Mouse (Mus musculus): ENCODE measurements around the gene Aurkaip1. TPM values are rescaled to one million over a fixed set of nuclear protein-coding genes. Genes with fewer than 3 reads are reported as not detected.

Aurkaip1 gene
- polyA plus RNA-seq, 1 experiment from 2014 or later = 91.8 TPM

GRCm38 (mm10) chr4:155846871-155847578, 16.0 kb downstream of the Aurkaip1 start, which contains the start of gene Dvl1:
TSS of gene Dvl1 (plus strand) at chr4:155847402.
- WGBS (ENCODE audit: insufficient replicate concordance) = 3% methylated on average over 61 of the region's 65 CpGs
- H3K4me3 ChIP-seq (ENCODE audit: low read depth, low read length) = peak within 1 kb of the TSS; percentile 87
- peaks cover 33% of the 10 kb centered on the region for H3K4me1 ChIP-seq (ENCODE audit: control insufficient read depth, low read depth, low read length)
- peak within 1 kb of the TSS; percentile 98 for H3K4me2 ChIP-seq (ENCODE audit: low read depth, low read length)
- peak; percentile 92 for ATAC-seq (ENCODE audit: low read depth)
- H3K27ac ChIP-seq (ENCODE audit: low read length) = peak within 1 kb of the TSS; percentile 79
- no peaks in the 10 kb centered on the region for H3K9me3 ChIP-seq (replicated peaks; ENCODE audit: control insufficient read depth, low read length)
- peak within 1 kb of the TSS; percentile 95 for H3K9ac ChIP-seq (ENCODE audit: low read depth, low read length)
- no peaks in the 10 kb centered on the region for H3K36me3 ChIP-seq (ENCODE audit: control insufficient read depth, insufficient read depth)
- H3K27me3 ChIP-seq (ENCODE audit: control insufficient read depth, insufficient read depth, low read depth, low read length) = peaks cover 8% of the 10 kb centered on the region

DNA sequence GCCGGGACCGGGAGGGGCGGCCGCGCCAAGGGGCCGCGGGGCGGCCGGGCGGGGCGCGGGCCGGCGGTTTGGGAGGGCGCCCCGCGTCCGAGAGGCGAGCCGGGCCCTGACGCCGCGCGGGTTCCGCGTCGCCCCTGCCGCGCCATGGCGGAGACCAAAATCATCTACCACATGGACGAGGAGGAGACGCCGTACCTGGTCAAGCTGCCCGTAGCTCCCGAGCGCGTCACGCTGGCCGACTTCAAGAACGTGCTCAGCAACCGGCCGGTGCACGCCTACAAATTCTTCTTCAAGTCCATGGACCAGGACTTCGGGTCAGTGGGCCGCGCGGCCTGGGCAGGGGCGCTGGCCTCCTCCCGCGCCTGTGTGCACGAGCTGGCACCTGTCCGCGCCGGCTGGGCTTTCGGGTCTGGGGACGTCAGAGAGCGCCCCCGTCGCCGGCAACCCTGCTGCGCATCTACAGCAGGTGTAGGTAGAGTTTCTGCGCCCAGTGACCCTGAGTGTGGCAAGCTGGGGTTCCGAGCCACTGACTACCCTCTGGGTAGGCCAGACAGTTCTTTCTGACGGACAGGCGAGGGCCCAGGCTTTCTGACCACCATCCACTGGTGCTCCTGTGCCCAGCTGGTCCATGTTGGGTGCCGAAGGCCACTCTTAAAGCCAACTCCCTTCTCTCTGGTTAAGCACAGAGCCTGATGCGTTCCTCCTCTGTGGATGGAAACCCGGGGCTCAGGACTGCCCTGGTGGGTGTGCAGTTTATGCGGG, 16.7 kb downstream of the Aurkaip1 start:
- peak overlapping the region; percentile 98 for H3K4me2 ChIP-seq (ENCODE audit: low read depth, low read length)
- H3K27ac ChIP-seq (ENCODE audit: low read length) = peak overlapping the region; percentile 79
- peak overlapping the region; percentile 95 for H3K9ac ChIP-seq (ENCODE audit: low read depth, low read length)
- 1% methylated on average over 68 of the region's 69 CpGs for WGBS (ENCODE audit: insufficient replicate concordance)
- no peaks in the 10 kb centered on the region for H3K9me3 ChIP-seq (replicated peaks; ENCODE audit: control insufficient read depth, low read length)
- peak; percentile 63 for ATAC-seq (ENCODE audit: low read depth)
- H3K27me3 ChIP-seq (ENCODE audit: control insufficient read depth, insufficient read depth, low read depth, low read length) = peaks cover 3% of the 10 kb centered on the region
- H3K4me1 ChIP-seq (ENCODE audit: control insufficient read depth, low read depth, low read length) = peaks cover 33% of the 10 kb centered on the region
- H3K36me3 ChIP-seq (ENCODE audit: control insufficient read depth, insufficient read depth) = no peaks in the 10 kb centered on the region
- H3K4me3 ChIP-seq (ENCODE audit: low read depth, low read length) = peak overlapping the region; percentile 87

DNA sequence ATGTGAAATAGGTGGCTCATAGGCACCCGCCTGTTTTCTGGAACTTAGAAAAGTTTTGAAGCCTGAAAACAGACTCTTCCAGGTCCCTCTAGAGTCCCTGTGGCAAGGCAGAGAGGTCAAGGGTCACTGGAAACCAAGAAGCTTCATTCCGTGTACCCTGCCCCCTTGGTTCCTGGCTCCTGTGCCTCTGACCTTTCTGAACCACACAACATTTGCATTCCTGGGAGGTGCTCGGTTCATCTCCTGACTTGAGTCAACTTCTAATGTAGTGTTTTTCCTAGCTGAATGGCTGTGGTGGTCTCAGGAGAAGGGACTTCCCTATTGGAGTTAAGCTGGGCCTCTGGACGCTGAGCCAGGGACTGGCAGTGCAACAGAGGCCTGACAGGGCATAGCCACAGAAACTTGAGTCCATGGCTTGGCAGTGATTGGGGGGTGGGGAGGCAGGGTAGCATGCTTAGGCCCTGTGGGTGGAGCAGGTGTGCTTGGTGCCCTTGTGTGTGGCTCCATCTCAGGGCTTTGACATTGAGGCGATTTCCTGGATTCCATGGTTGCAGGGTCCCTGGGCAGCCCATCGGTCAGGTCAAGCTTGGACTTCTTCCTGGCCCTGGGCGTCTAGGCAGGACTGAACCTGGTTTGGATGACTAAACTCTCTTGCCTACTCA, 17.5 kb downstream of the Aurkaip1 start:
- H3K4me3 ChIP-seq (ENCODE audit: low read depth, low read length) = peak overlapping the region; percentile 87
- no peaks in the 10 kb centered on the region for H3K9me3 ChIP-seq (replicated peaks; ENCODE audit: control insufficient read depth, low read length)
- 49% methylated on average over 7 of the region's 7 CpGs for WGBS (ENCODE audit: insufficient replicate concordance)
- ATAC-seq (ENCODE audit: low read depth) = no peak
- H3K27ac ChIP-seq (ENCODE audit: low read length) = no peak overlapping the region
- peak overlapping the region; percentile 98 for H3K4me2 ChIP-seq (ENCODE audit: low read depth, low read length)
- H3K36me3 ChIP-seq (ENCODE audit: control insufficient read depth, insufficient read depth) = no peaks in the 10 kb centered on the region
- peak overlapping the region; percentile 95 for H3K9ac ChIP-seq (ENCODE audit: low read depth, low read length)
- no peaks in the 10 kb centered on the region for H3K27me3 ChIP-seq (ENCODE audit: control insufficient read depth, insufficient read depth, low read depth, low read length)
- H3K4me1 ChIP-seq (ENCODE audit: control insufficient read depth, low read depth, low read length) = peaks cover 33% of the 10 kb centered on the region

GRCm38 (mm10) chr4:155849391-155849790, 18.3 kb downstream of the Aurkaip1 start:
- H3K4me3 ChIP-seq (ENCODE audit: low read depth, low read length) = no peak overlapping the region
- no peaks in the 10 kb centered on the region for H3K9me3 ChIP-seq (replicated peaks; ENCODE audit: control insufficient read depth, low read length)
- no peaks in the 10 kb centered on the region for H3K36me3 ChIP-seq (ENCODE audit: control insufficient read depth, insufficient read depth)
- no peak for ATAC-seq (ENCODE audit: low read depth)
- H3K27me3 ChIP-seq (ENCODE audit: control insufficient read depth, insufficient read depth, low read depth, low read length) = no peaks in the 10 kb centered on the region
- WGBS (ENCODE audit: insufficient replicate concordance) = 68% methylated on average over 2 of the region's 2 CpGs
- H3K9ac ChIP-seq (ENCODE audit: low read depth, low read length) = peak overlapping the region; percentile 2
- H3K4me2 ChIP-seq (ENCODE audit: low read depth, low read length) = peak overlapping the region; percentile 98
- H3K4me1 ChIP-seq (ENCODE audit: control insufficient read depth, low read depth, low read length) = peaks cover 33% of the 10 kb centered on the region
- no peak overlapping the region for H3K27ac ChIP-seq (ENCODE audit: low read length)

DNA sequence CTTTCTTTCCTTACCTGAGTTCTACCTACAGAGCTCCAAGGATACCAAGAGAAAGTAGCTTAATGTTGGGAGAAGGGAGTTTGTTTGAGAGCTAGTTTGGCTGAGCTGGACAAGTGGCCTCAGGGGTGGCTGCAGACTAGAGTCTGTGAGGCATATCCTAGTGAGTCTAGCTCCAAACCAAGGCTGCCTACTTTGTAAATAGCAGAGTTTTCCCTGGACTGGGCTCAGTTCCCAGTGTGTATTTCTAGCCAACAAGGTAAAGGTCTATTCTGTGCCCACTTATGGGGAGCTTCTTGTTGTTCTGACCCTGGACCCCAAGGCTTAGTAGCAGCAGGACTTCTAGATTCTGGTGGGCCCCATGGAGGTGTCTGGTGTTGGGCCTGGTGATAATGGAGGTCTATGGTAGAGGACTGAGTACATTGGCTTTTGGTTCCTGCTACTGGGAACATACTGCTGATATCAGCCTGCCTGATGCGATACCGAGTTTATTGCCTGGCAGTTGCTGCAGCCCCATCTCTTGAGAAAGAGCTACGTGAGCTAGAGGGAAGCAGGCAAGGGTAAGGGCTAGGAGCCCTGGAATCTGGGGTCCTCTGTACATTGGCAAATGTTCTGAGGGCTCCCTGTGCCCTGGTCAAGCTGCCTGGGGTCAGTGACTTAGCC, 18.9 kb downstream of the Aurkaip1 start:
- Histone ChIP-seq H3K4me1 (ENCODE audit: control insufficient read depth, low read depth, low read length) (peaks cover 33% of the 10 kb centered on the region), H3K27ac (ENCODE audit: low read length) (no peak overlapping the region), H3K27me3 (ENCODE audit: control insufficient read depth, insufficient read depth, low read depth, low read length) (no peaks in the 10 kb centered on the region), H3K36me3 (ENCODE audit: control insufficient read depth, insufficient read depth) (peaks cover 3% of the 10 kb centered on the region; the same call in 1 of the 2 replicates), H3K9me3 (replicated peaks; ENCODE audit: control insufficient read depth, low read length) (no peaks in the 10 kb centered on the region), H3K4me3 (ENCODE audit: low read depth, low read length) (no peak overlapping the region), H3K4me2 (ENCODE audit: low read depth, low read length) (no peak overlapping the region), H3K9ac (ENCODE audit: low read depth, low read length) (peak overlapping the region; percentile 2; the same call in 1 of the 2 replicates)
- WGBS (ENCODE audit: insufficient replicate concordance) = 54% methylated on average over 3 of the region's 3 CpGs
- ATAC-seq (ENCODE audit: low read depth) = no peak

GRCm38 (mm10) chr4:155851368-155851767, 20.3 kb downstream of the Aurkaip1 start:
- H3K4me2 ChIP-seq (ENCODE audit: low read depth, low read length) = no peak overlapping the region
- H3K4me3 ChIP-seq (ENCODE audit: low read depth, low read length) = no peak overlapping the region
- H3K9ac ChIP-seq (ENCODE audit: low read depth, low read length) = no peak overlapping the region
- no peak overlapping the region for H3K27ac ChIP-seq (ENCODE audit: low read length)
- peaks cover 40% of the 10 kb centered on the region for H3K4me1 ChIP-seq (ENCODE audit: control insufficient read depth, low read depth, low read length)
- WGBS (ENCODE audit: insufficient replicate concordance) = 76% methylated on average over 3 of the region's 3 CpGs
- no peaks in the 10 kb centered on the region for H3K27me3 ChIP-seq (ENCODE audit: control insufficient read depth, insufficient read depth, low read depth, low read length)
- H3K36me3 ChIP-seq (ENCODE audit: control insufficient read depth, insufficient read depth) = peaks cover 9% of the 10 kb centered on the region
- H3K9me3 ChIP-seq (replicated peaks; ENCODE audit: control insufficient read depth, low read length) = no peaks in the 10 kb centered on the region
- ATAC-seq (ENCODE audit: low read depth) = no peak

GRCm38 (mm10) chr4:155851951-155852411, 20.9 kb downstream of the Aurkaip1 start:
- no peak overlapping the region for H3K27ac ChIP-seq (ENCODE audit: low read length)
- no peak overlapping the region for H3K4me2 ChIP-seq (ENCODE audit: low read depth, low read length)
- peaks cover 39% of the 10 kb centered on the region for H3K4me1 ChIP-seq (ENCODE audit: control insufficient read depth, low read depth, low read length)
- H3K9ac ChIP-seq (ENCODE audit: low read depth, low read length) = no peak overlapping the region
- ATAC-seq (ENCODE audit: low read depth) = no peak
- no peak overlapping the region for H3K4me3 ChIP-seq (ENCODE audit: low read depth, low read length)
- no peaks in the 10 kb centered on the region for H3K27me3 ChIP-seq (ENCODE audit: control insufficient read depth, insufficient read depth, low read depth, low read length)
- H3K36me3 ChIP-seq (ENCODE audit: control insufficient read depth, insufficient read depth) = peaks cover 9% of the 10 kb centered on the region
- 61% methylated on average over 2 of the region's 2 CpGs for WGBS (ENCODE audit: insufficient replicate concordance)
- H3K9me3 ChIP-seq (replicated peaks; ENCODE audit: control insufficient read depth, low read length) = no peaks in the 10 kb centered on the region

DNA sequence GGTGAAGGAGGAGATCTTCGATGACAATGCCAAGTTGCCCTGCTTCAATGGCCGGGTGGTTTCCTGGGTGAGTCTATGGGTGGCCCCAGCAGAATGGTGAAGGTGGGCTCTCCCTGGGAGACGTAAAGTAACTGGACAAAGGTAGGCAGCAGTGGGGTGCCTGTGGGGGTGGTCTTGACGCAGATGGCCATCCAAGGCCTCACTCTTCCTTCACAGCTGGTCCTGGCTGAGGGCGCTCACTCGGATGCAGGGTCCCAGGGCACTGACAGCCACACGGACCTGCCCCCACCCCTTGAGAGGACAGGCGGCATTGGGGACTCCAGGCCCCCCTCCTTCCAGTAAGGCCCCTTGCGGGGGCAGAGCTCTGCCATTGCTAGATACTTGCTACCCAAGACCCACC, 22.3 kb downstream of the Aurkaip1 start:
- H3K9ac ChIP-seq (ENCODE audit: low read depth, low read length) = no peak overlapping the region
- H3K9me3 ChIP-seq (replicated peaks; ENCODE audit: control insufficient read depth, low read length) = no peaks in the 10 kb centered on the region
- no peak overlapping the region for H3K4me2 ChIP-seq (ENCODE audit: low read depth, low read length)
- H3K36me3 ChIP-seq (ENCODE audit: control insufficient read depth, insufficient read depth) = peaks cover 14% of the 10 kb centered on the region
- no peak for ATAC-seq (ENCODE audit: low read depth)
- H3K27me3 ChIP-seq (ENCODE audit: control insufficient read depth, insufficient read depth, low read depth, low read length) = no peaks in the 10 kb centered on the region
- no peak overlapping the region for H3K4me3 ChIP-seq (ENCODE audit: low read depth, low read length)
- no peak overlapping the region for H3K27ac ChIP-seq (ENCODE audit: low read length)
- 87% methylated on average over 9 of the region's 9 CpGs for WGBS (ENCODE audit: insufficient replicate concordance)
- H3K4me1 ChIP-seq (ENCODE audit: control insufficient read depth, low read depth, low read length) = peaks cover 32% of the 10 kb centered on the region

Data from liver, embryonic 16.5 days (tissue).